Mouse (Mus musculus) forebrain, embryonic 10.5 days (tissue): ENCODE data around the gene Ttll7. TPM values are rescaled to one million over a fixed set of nuclear protein-coding genes. Genes with fewer than 3 reads are reported as not detected.

ENCODE experiments used
- DNase-seq: peaks from one replicate; pipeline ENCODE4 v3.0.0-alpha.2; 2017; ENCODE audit warnings: low spot score; ENCODE audit errors: extremely low spot score
- H3K27ac ChIP-seq: fragments of 300-500 bp; sonication (generic); 2 replicates; pipeline ENCODE4 v1.5.1; 2016; ENCODE audit warnings: mild to moderate bottlenecking
- H3K27me3 ChIP-seq: fragments of 300-500 bp; sonication (generic); 2 replicates; pipeline ENCODE4 v1.6.1; 2016; ENCODE audit warnings: mild to moderate bottlenecking; ENCODE audit not compliant: poor library complexity, severe bottlenecking
- H3K36me3 ChIP-seq: fragments of 300-500 bp; sonication (generic); replicated peaks from 2 replicates; pipeline ENCODE4 v1.6.1; 2016; ENCODE audit warnings: mild to moderate bottlenecking, moderate library complexity
- H3K4me1 ChIP-seq: fragments of 300-500 bp; sonication (generic); 2 replicates; pipeline ENCODE4 v1.6.1; 2016
- H3K4me3 ChIP-seq: fragments of 300-500 bp; sonication (generic); 2 replicates; pipeline ENCODE4 v1.5.1; 2016; ENCODE audit warnings: mild to moderate bottlenecking, moderate library complexity
- H3K9me3 ChIP-seq: fragments of 300-500 bp; sonication (generic); 2 replicates; pipeline ENCODE4 v1.6.1; 2016; ENCODE audit warnings: mild to moderate bottlenecking, moderate library complexity
- WGBS: fragments of 180-500 bp; shearing (Covaris S2); methylation state at CpG from one replicate; pipeline ENCODE4 v1.1.7; 2016; 5-methylcytosine and 5-hydroxymethylcytosine counted together
- polyA plus RNA-seq: library from polyadenylated mRNA; unstranded; fragments of >200 nt; fragmentation: Nextera tagmentation; extraction: Ambion mirVana; gene quantifications from 2 replicates; pipeline ENCODE4 v1.2.1, GENCODE M21; 2016

Gene Ttll7
- polyA plus RNA-seq, 1 experiment from 2014 or later, result 2.2 TPM

DNA sequence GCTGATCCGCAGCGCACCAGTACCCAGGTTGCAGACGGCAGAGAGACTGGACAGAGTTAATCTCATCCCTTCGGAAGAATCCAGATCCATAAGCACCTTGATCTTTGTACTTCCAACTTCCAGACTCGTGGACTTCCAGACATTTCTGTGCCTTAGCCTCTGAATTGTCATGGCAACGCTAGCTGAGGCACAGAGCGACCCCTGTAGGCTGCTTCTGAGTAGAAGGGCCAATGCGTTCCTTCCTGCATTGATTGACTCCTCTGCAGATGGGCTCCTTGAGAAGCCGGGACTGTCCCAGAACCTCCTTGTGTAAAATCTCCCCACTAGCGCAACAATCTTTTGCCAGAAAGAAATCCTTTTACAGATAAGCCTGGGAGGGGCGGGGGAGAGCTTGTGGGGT is 177.6 kb downstream of the Ttll7 start:
- no peaks in the 10 kb centered on the region for H3K36me3 ChIP-seq
- H3K9me3 ChIP-seq, result no peaks in the 10 kb centered on the region
- H3K27me3 ChIP-seq, result no peaks in the 10 kb centered on the region
- WGBS, result 83% methylated on average over 11 of the region's 11 CpGs
- H3K27ac ChIP-seq, result no peak overlapping the region
- DNase-seq, result no peak
- peaks cover 11% of the 10 kb centered on the region for H3K4me1 ChIP-seq
- no peak overlapping the region for H3K4me3 ChIP-seq

DNA sequence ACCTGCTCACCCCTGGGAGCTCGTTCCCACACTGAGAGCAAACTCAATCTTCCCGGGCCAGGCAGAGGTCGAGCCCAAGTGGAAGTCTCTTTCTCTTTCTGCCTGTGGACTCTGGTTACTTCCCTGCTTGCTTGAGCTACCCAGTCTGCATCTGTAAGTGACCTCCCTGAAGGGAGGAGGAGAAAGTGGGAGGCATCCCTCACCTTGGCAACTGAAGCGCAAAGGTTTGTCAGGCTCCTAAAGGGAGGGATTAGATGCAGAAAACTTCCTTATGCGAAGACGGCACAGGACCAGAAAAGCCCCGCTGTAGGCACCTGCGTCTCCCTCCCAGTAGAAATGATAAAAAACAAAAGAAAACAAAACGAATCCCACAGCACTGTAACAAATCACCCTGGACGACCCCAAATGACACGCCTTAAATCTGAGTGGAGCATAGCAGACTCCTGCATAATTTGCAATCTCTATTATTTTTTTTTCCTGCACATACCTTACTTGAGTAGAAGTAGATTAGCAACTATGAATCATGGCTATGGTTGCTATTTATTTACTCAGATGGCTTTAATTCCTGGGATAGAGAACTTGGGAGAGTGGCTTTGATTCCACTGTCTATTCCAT is 178.2 kb downstream of the Ttll7 start:
- 61% methylated on average over 11 of the region's 11 CpGs for WGBS
- Histone ChIP-seq H3K27me3 (no peaks in the 10 kb centered on the region), H3K4me3 (no peak overlapping the region), H3K4me1 (peaks cover 11% of the 10 kb centered on the region), H3K27ac (no peak overlapping the region), H3K36me3 (no peaks in the 10 kb centered on the region), H3K9me3 (no peaks in the 10 kb centered on the region)
- no peak for DNase-seq

Other genes with a start within 250 kb of the Ttll7 start
- not detected in 2 replicates for gene Dnase2b, start 236.8 kb upstream of the Ttll7 start, polyA plus RNA-seq
- gene 4930503B20Rik, start 201.1 kb upstream of the Ttll7 start, polyA plus RNA-seq, result not detected in 2 replicates
- 0.62 and 1.2 TPM in 2 replicates for gene Samd13, start 166.8 kb upstream of the Ttll7 start, polyA plus RNA-seq
- gene Prkacb, start 39.4 kb upstream of the Ttll7 start, polyA plus RNA-seq, result 54.7 and 57.3 TPM in 2 replicates